Mouse (Mus musculus) subcutaneous adipose tissue, adult 2 months (tissue): ENCODE measurements around the gene Gm28044. TPM values are rescaled to one million over a fixed set of nuclear protein-coding genes. Genes with fewer than 3 reads are reported as not detected.

ENCODE experiments used
- polyA plus RNA-seq: library from polyadenylated mRNA; depleted of rRNA; stranded (reverse); fragments of >200 nt; gene quantifications from 2 replicates; pipeline ENCODE4 v1.2.3, GENCODE M21; 2012; ENCODE audit warnings: low replicate concordance; rRNA removed

Gene Gm28044
- polyA plus RNA-seq: not detected in 2 replicates

GRCm38 (mm10) chr13:67360131-67360744, at the start of gene Gm28044, which contains the start of gene Zfp953:
TSS of gene Gm28044 (minus strand) at chr13:67360536.
TSS of gene Zfp953 (minus strand) at chr13:67360605.

GRCm38 (mm10) chr13:67399183-67399903, 39.0 kb upstream of the Gm28044 start, which contains the start of gene Zfp429:
TSS of gene Zfp429 (minus strand) at chr13:67399819.

GRCm38 (mm10) chr13:67375050-67375911, 14.9 kb upstream of the Gm28044 start, which contains the start of the genes Gm28041 and Zfp456:
TSS of gene Gm28041 (minus strand) at chr13:67375733.
TSS of gene Zfp456 (minus strand) at chr13:67375810.

GRCm38 (mm10) chr13:67332019-67332724, 28.2 kb downstream of the Gm28044 start, which contains the start of gene Zfp595:
TSS of gene Zfp595 (minus strand) at chr13:67332570.

GRCm38 (mm10) chr13:67305822-67306672, 54.3 kb downstream of the Gm28044 start, which contains the start of gene Zfp457:
TSS of gene Zfp457 (minus strand) at chr13:67306485.

GRCm38 (mm10) chr13:67278314-67278713, 82.0 kb downstream of the Gm28044 start, which contains the start of gene Zfp458:
TSS of gene Zfp458 (minus strand) at chr13:67278466.

Other genes starting within 250 kb of the Gm28044 start
- 0.27 and 0.40 TPM in 2 replicates for gene Rslcan18, start 244.3 kb downstream of the Gm28044 start, polyA plus RNA-seq
- 0.43 and 0.59 TPM in 2 replicates for gene Zfp759, start 238.9 kb downstream of the Gm28044 start, polyA plus RNA-seq
- 1.8 and 3.8 TPM in 2 replicates for gene Rsl1, start 187.4 kb downstream of the Gm28044 start, polyA plus RNA-seq
- 0.33 and 0.71 TPM in 2 replicates for gene Zfp455, start 166.0 kb downstream of the Gm28044 start, polyA plus RNA-seq
- 0.34 and 0.78 TPM in 2 replicates for gene Zfp458, start 82.1 kb downstream of the Gm28044 start, polyA plus RNA-seq
- 1.0 and 1.5 TPM in 2 replicates for gene Zfp457, start 54.1 kb downstream of the Gm28044 start, polyA plus RNA-seq
- gene Zfp595, start 28.0 kb downstream of the Gm28044 start, polyA plus RNA-seq: 0.95 and 1.3 TPM in 2 replicates
- 0.35 and 0.37 TPM in 2 replicates for gene Zfp953, start 69 bp upstream of the Gm28044 start, polyA plus RNA-seq
- gene Gm28041, start 15.2 kb upstream of the Gm28044 start, polyA plus RNA-seq: 0.28 TPM in 1 of 2 replicates, not detected in the other
- gene Zfp456, start 15.3 kb upstream of the Gm28044 start, polyA plus RNA-seq: 0.21 and 0.32 TPM in 2 replicates
- 2.2 and 4.0 TPM in 2 replicates for gene Zfp429, start 39.3 kb upstream of the Gm28044 start, polyA plus RNA-seq
- gene Zfp459, start 60.9 kb upstream of the Gm28044 start, polyA plus RNA-seq: 0.32 and 0.41 TPM in 2 replicates
- gene Zfp874a, start 91.1 kb upstream of the Gm28044 start, polyA plus RNA-seq: 2.2 and 5.1 TPM in 2 replicates
- gene Zfp874b, start 123.7 kb upstream of the Gm28044 start, polyA plus RNA-seq: 4.4 and 5.5 TPM in 2 replicates
- gene Zfp58, start 140.0 kb upstream of the Gm28044 start, polyA plus RNA-seq: 1.1 and 1.5 TPM in 2 replicates
- not detected in 2 replicates for gene Gm26965, start 165.6 kb upstream of the Gm28044 start, polyA plus RNA-seq
- gene Zfp87, start 165.6 kb upstream of the Gm28044 start, polyA plus RNA-seq: 23.3 and 37.9 TPM in 2 replicates
- 2.0 and 4.3 TPM in 2 replicates for gene Zfp748, start 193.3 kb upstream of the Gm28044 start, polyA plus RNA-seq
- 0.62 and 1.0 TPM in 2 replicates for gene Zfp729b, start 249.2 kb upstream of the Gm28044 start, polyA plus RNA-seq